Mouse (Mus musculus) liver, adult 2 months (tissue): ENCODE measurements at regions not wholly inside any gene's neighbourhood (a gene's known extent, or its start where the extent isn't known, plus 50 kb on each side); places are given as distances from the start of the nearest gene placed in this dataset.

Experiments used
- CTCF ChIP-seq: fragments of 200-500 bp; IDR thresholded peaks from 2 replicates; pipeline ENCODE4 v1.5.1; 2011; ENCODE audit warnings: low read depth, low read length, control low read depth
- POLR2A ChIP-seq: fragments of 200-500 bp; IDR thresholded peaks from 2 replicates; pipeline ENCODE4 v1.6.1; 2011; ENCODE audit warnings: low read length, control low read depth; ENCODE audit not compliant: insufficient read depth; ENCODE audit errors: extremely low read depth

DNA sequence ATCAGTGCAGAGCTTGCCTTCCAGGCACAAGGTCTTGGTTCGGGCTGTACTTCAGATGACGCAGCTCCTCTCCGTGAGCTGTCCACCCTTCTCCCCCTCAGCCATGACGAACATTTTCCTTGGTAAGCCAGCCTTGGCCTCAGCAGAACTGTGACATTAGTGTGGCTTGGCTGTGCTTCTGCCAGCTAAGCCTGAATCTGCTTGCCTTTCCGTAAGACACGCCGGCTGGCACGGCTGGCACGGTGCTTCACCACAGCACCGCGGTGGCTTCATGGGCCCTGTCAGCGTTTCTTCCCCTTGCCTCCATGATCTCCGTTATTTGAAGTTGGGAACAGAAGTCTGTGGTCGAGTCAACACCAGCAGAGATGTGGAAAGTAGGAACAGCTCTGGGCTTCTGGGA lies 87.0 kb downstream of the Tmx1 start:
- TF ChIP-seq POLR2A (no peak), CTCF (no peak)
